8 mouse cellular contexts compared by ENCODE assay signal in the genomic region with DNA sequence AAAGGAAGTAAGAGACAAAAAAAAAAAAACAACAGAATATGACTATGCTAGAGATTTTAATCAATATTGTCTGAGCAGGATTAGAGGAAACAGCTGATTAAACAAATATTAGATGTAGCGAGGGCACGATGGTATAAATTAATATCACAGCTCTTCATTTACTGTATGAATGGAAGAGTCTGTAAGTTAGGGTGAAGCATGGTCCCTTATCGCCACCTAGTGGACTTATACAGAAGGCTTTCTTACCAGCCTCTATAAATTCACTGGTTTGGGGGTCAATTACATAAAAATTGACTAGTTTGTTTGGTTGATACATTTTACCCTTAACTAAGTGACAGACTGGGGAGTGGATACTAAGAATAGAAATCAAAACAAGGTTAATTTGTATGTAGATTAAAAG. TPM values are rescaled to one million over a fixed set of nuclear protein-coding genes. Genes with fewer than 3 reads are reported as not detected.
DNase-seq lines count a peak whose midpoint lies in the region; ATAC-seq and TF ChIP-seq lines count a peak whose summit lies in the region.

No protein-coding gene starts in this region.

- peak; percentile 38 for DNase-seq in adrenal gland, postnatal 14 days
- no peak for DNase-seq in adrenal gland, postnatal 25 days
- peak; percentile 44 for DNase-seq in left cerebral cortex, adult 11 months (ENCODE audit: low spot score)
- DNase-seq in left cerebral cortex, adult 8-10 months (ENCODE audit: low spot score in 2 of 2), result no peak
- DNase-seq in brain, embryonic 14.5 days (ENCODE audit: low read depth), result peak; percentile 95
- peak; percentile 83 for DNase-seq in mesoderm, embryonic 11.5 days (ENCODE audit: low read depth, low spot score)
- DNase-seq in urinary bladder, postnatal 4 days (ENCODE audit: low spot score in 2 of 2), result no peak

- peak; percentile 46 to 70; a peak in 2 of 4 replicates for ATAC-seq in hematopoietic stem cell, adult 5-6 weeks (replicated peaks in 1 of 2; ENCODE audit: insufficient read depth in 1 of 2, low FRiP score in 2 of 2, low TSS enrichment in 1 of 2, low read depth in 1 of 2, poor library complexity in 2 of 2, severe bottlenecking in 2 of 2)

- TF ChIP-seq CTCF in brain, embryonic 14.5 days (IDR thresholded peaks at IDR 0.05; ENCODE audit: borderline replicate concordance, extremely low read depth, insufficient read depth, insufficient read length), result peak; percentile 50

- no peak for TF ChIP-seq POLR2A in brain, embryonic 14.5 days (IDR thresholded peaks at IDR 0.05; ENCODE audit: borderline replicate concordance, extremely low read depth, insufficient read depth, insufficient read length, poor library complexity, severe bottlenecking)

RNA-seq across cellular contexts. Expression of gene Hapln1, which starts 3.4 kb away (rescaled TPM):
- total RNA-seq in adrenal gland, postnatal 14 days (2021), result 5.7 and 6.3 TPM in 2 replicates
- 5.3 and 5.7 TPM in 2 replicates for total RNA-seq in adrenal gland, postnatal 25 days (2021)
- 10 to 100 TPM; 15.3 to 20.1 (median 17.3) TPM for total RNA-seq in left cerebral cortex, adult 8-10 months (2022)
- 0.33 and 0.57 TPM in 2 replicates for polyA plus RNA-seq in brain, embryonic 14.5 days (2012; rRNA removed)
- total RNA-seq in hematopoietic stem cell, adult 5-6 weeks (2017), result not detected in 2 replicates

Comparison
In these comparisons a context has a peak if more than half of its experiments do, and no peak if none do; other contexts are left out.
1. DNase-seq: peak in adrenal gland, postnatal 14 days (single experiment), left cerebral cortex, adult 11 months (single experiment), brain, embryonic 14.5 days (single experiment) and mesoderm, embryonic 11.5 days (single experiment); none in adrenal gland, postnatal 25 days (single experiment), left cerebral cortex, adult 8-10 months (0 of 2) and urinary bladder, postnatal 4 days (0 of 2).